ENCODE assay signal across 21 mouse cellular contexts in genomic region chr14:38936483-38937054, GRCm38 (mm10).
DNase-seq lines count a peak whose midpoint lies in the region; ATAC-seq lines count a peak whose summit lies in the region.
"Had no signal": no experiment of that assay in that cellular context is flagged by ENCODE, and none has a peak within 500 bp of the region (broad histone marks: within the 10 kb centered on the region; RNA-seq: fewer than 3 reads in every experiment).

No protein-coding gene starts in this region.

- H3K4me3 ChIP-seq in embryonic facial prominence, embryonic 11.5 days (ENCODE audit: low read depth, low read length), result no peak overlapping the region
- H3K4me3 ChIP-seq in embryonic facial prominence, embryonic 10.5 days, result no peak overlapping the region
- H3K4me3 ChIP-seq in hindbrain, embryonic 12.5 days, result no peak overlapping the region
- H3K4me3 ChIP-seq in hindbrain, embryonic 13.5 days, result no peak overlapping the region
- no peak overlapping the region for H3K4me3 ChIP-seq in embryonic facial prominence, embryonic 14.5 days (ENCODE audit: low read depth, low read length)
- no peak overlapping the region for H3K4me3 ChIP-seq in forebrain, embryonic 15.5 days
- H3K4me3 ChIP-seq: embryonic facial prominence, embryonic 13.5 days; heart, embryonic 10.5 days; intestine, embryonic 15.5 days had no signal

- H3K36me3 ChIP-seq in embryonic facial prominence, embryonic 11.5 days (replicated peaks; ENCODE audit: control insufficient read depth, insufficient read depth, low read depth, low read length), result no peaks in the 10 kb centered on the region
- H3K36me3 ChIP-seq in embryonic facial prominence, embryonic 10.5 days (replicated peaks), result no peaks in the 10 kb centered on the region
- H3K36me3 ChIP-seq in hindbrain, embryonic 12.5 days, result no peaks in the 10 kb centered on the region
- H3K36me3 ChIP-seq in hindbrain, embryonic 13.5 days, result no peaks in the 10 kb centered on the region
- no peaks in the 10 kb centered on the region for H3K36me3 ChIP-seq in embryonic facial prominence, embryonic 14.5 days (ENCODE audit: control insufficient read depth, insufficient read depth, low read length)
- H3K36me3 ChIP-seq in forebrain, embryonic 15.5 days, result no peaks in the 10 kb centered on the region
- H3K36me3 ChIP-seq: embryonic facial prominence, embryonic 13.5 days; heart, embryonic 10.5 days; intestine, embryonic 15.5 days had no signal

- peak; percentile 2 for DNase-seq in embryonic facial prominence, embryonic 11.5 days (ENCODE audit: low spot score)
- DNase-seq in embryonic facial prominence, embryonic 10.5 days (ENCODE audit: low spot score), result no peak
- DNase-seq in embryonic facial prominence, embryonic 14.5 days (ENCODE audit: low spot score), result peak; percentile 1
- DNase-seq in lung, adult 18-20 months, result no peak
- DNase-seq: adrenal gland, adult 2 months; adrenal gland, postnatal 25 days; cerebellum, adult 11-12 months; cerebellum, adult 9-10 months; cerebellum, postnatal 36 days; gastrocnemius, postnatal 10 days; heart, adult 18-20 months; heart, postnatal 10 days; heart, postnatal 4 days; kidney, adult 18-20 months had no signal

- H3K27me3 ChIP-seq in embryonic facial prominence, embryonic 11.5 days (ENCODE audit: control insufficient read depth, insufficient read depth, low read length), result no peaks in the 10 kb centered on the region
- no peaks in the 10 kb centered on the region for H3K27me3 ChIP-seq in embryonic facial prominence, embryonic 10.5 days (replicated peaks; ENCODE audit: low read depth, poor library complexity, severe bottlenecking)
- H3K27me3 ChIP-seq in hindbrain, embryonic 12.5 days, result no peaks in the 10 kb centered on the region
- no peaks in the 10 kb centered on the region for H3K27me3 ChIP-seq in hindbrain, embryonic 13.5 days
- H3K27me3 ChIP-seq in embryonic facial prominence, embryonic 14.5 days (replicated peaks; ENCODE audit: control insufficient read depth, insufficient read depth, low read length), result no peaks in the 10 kb centered on the region
- H3K27me3 ChIP-seq in forebrain, embryonic 15.5 days, result no peaks in the 10 kb centered on the region
- H3K27me3 ChIP-seq: embryonic facial prominence, embryonic 13.5 days; intestine, embryonic 15.5 days had no signal

- ATAC-seq in embryonic facial prominence, embryonic 11.5 days (replicated peaks; ENCODE audit: insufficient number of reproducible peaks, low FRiP score, low TSS enrichment, low read depth), result no peak
- ATAC-seq in hindbrain, embryonic 12.5 days (ENCODE audit: low FRiP score), result peak; percentile 48; the same call in 1 of the 2 replicates
- no peak for ATAC-seq in hindbrain, embryonic 13.5 days (ENCODE audit: low FRiP score)
- ATAC-seq in embryonic facial prominence, embryonic 14.5 days (ENCODE audit: low read depth), result no peak
- peak; percentile 74 for ATAC-seq in forebrain, embryonic 15.5 days (replicated peaks)
- ATAC-seq: intestine, embryonic 15.5 days had no signal

- no peak overlapping the region for H3K27ac ChIP-seq in embryonic facial prominence, embryonic 11.5 days (replicated peaks; ENCODE audit: low read depth, low read length)
- no peak overlapping the region for H3K27ac ChIP-seq in embryonic facial prominence, embryonic 10.5 days (replicated peaks)
- no peak overlapping the region for H3K27ac ChIP-seq in hindbrain, embryonic 12.5 days
- H3K27ac ChIP-seq in hindbrain, embryonic 13.5 days, result no peak overlapping the region
- no peak overlapping the region for H3K27ac ChIP-seq in embryonic facial prominence, embryonic 14.5 days (replicated peaks; ENCODE audit: low read depth, low read length)
- no peak overlapping the region for H3K27ac ChIP-seq in forebrain, embryonic 15.5 days (replicated peaks)
- H3K27ac ChIP-seq: embryonic facial prominence, embryonic 13.5 days; heart, embryonic 10.5 days; hindbrain, embryonic 14.5 days; intestine, embryonic 15.5 days had no signal

- H3K9me3 ChIP-seq in embryonic facial prominence, embryonic 11.5 days (replicated peaks; ENCODE audit: control insufficient read depth, low read length), result no peaks in the 10 kb centered on the region
- H3K9me3 ChIP-seq in embryonic facial prominence, embryonic 10.5 days, result no peaks in the 10 kb centered on the region
- no peaks in the 10 kb centered on the region for H3K9me3 ChIP-seq in hindbrain, embryonic 12.5 days (replicated peaks)
- H3K9me3 ChIP-seq in hindbrain, embryonic 13.5 days, result no peaks in the 10 kb centered on the region
- no peaks in the 10 kb centered on the region for H3K9me3 ChIP-seq in embryonic facial prominence, embryonic 14.5 days (ENCODE audit: control insufficient read depth, low read length)
- H3K9me3 ChIP-seq in forebrain, embryonic 15.5 days, result no peaks in the 10 kb centered on the region
- H3K9me3 ChIP-seq: embryonic facial prominence, embryonic 13.5 days; heart, embryonic 10.5 days; intestine, embryonic 15.5 days had no signal

- 33% methylated on average over 2 of the region's 2 CpGs for WGBS in embryonic facial prominence, embryonic 11.5 days
- whole genome bisulfite sequencing in embryonic facial prominence, embryonic 10.5 days, result 44% methylated on average over 2 of the region's 2 CpGs
- WGBS in hindbrain, embryonic 12.5 days, result 40% methylated on average over 2 of the region's 2 CpGs
- WGBS in hindbrain, embryonic 13.5 days, result 28% methylated on average over 2 of the region's 2 CpGs
- 26% methylated on average over 2 of the region's 2 CpGs for whole genome bisulfite sequencing in embryonic facial prominence, embryonic 14.5 days
- 6% methylated on average over 2 of the region's 2 CpGs for WGBS in forebrain, embryonic 15.5 days

- no peak overlapping the region for H3K4me2 ChIP-seq in embryonic facial prominence, embryonic 11.5 days (ENCODE audit: low read depth, low read length)
- no peak overlapping the region for H3K4me2 ChIP-seq in hindbrain, embryonic 12.5 days (replicated peaks)
- H3K4me2 ChIP-seq in hindbrain, embryonic 13.5 days, result no peak overlapping the region
- no peak overlapping the region for H3K4me2 ChIP-seq in embryonic facial prominence, embryonic 14.5 days (ENCODE audit: low read depth, low read length)
- no peak overlapping the region for H3K4me2 ChIP-seq in forebrain, embryonic 15.5 days (replicated peaks)
- H3K4me2 ChIP-seq: embryonic facial prominence, embryonic 13.5 days; hindbrain, embryonic 14.5 days; intestine, embryonic 15.5 days had no signal

- H3K9ac ChIP-seq in embryonic facial prominence, embryonic 11.5 days (replicated peaks; ENCODE audit: low read length), result no peak overlapping the region
- no peak overlapping the region for H3K9ac ChIP-seq in hindbrain, embryonic 12.5 days
- no peak overlapping the region for H3K9ac ChIP-seq in hindbrain, embryonic 13.5 days
- no peak overlapping the region for H3K9ac ChIP-seq in embryonic facial prominence, embryonic 14.5 days (ENCODE audit: low read depth, low read length)
- H3K9ac ChIP-seq in forebrain, embryonic 15.5 days (replicated peaks), result no peak overlapping the region
- H3K9ac ChIP-seq: embryonic facial prominence, embryonic 13.5 days; hindbrain, embryonic 14.5 days; intestine, embryonic 15.5 days had no signal

- no peaks in the 10 kb centered on the region for H3K4me1 ChIP-seq in embryonic facial prominence, embryonic 11.5 days (ENCODE audit: control insufficient read depth, insufficient read depth, low read length)
- peaks cover 3% of the 10 kb centered on the region; the same call in 1 of the 2 replicates for H3K4me1 ChIP-seq in embryonic facial prominence, embryonic 10.5 days
- no peaks in the 10 kb centered on the region for H3K4me1 ChIP-seq in hindbrain, embryonic 12.5 days
- no peaks in the 10 kb centered on the region; the same call in 1 of the 2 replicates for H3K4me1 ChIP-seq in hindbrain, embryonic 13.5 days (replicated peaks)
- H3K4me1 ChIP-seq in embryonic facial prominence, embryonic 14.5 days (ENCODE audit: control insufficient read depth, insufficient read depth, low read length), result no peaks in the 10 kb centered on the region
- 0 out of 2 replicates have a peak, but pooled peaks cover 5% of the 10 kb centered on the region for H3K4me1 ChIP-seq in forebrain, embryonic 15.5 days
- H3K4me1 ChIP-seq: embryonic facial prominence, embryonic 13.5 days; heart, embryonic 10.5 days; intestine, embryonic 15.5 days had no signal

Comparison
In these comparisons a context has a peak if more than half of its experiments do, and no peak if none do; other contexts are left out.
1. ATAC-seq: peak in hindbrain, embryonic 12.5 days (single experiment) and forebrain, embryonic 15.5 days (single experiment); none in embryonic facial prominence, embryonic 11.5 days (single experiment), hindbrain, embryonic 13.5 days (single experiment) and embryonic facial prominence, embryonic 14.5 days (single experiment).
2. DNase-seq: peak in embryonic facial prominence, embryonic 11.5 days (single experiment) and embryonic facial prominence, embryonic 14.5 days (single experiment); none in embryonic facial prominence, embryonic 10.5 days (single experiment) and lung, adult 18-20 months (0 of 2).